Mouse (Mus musculus) kidney, postnatal 0 days (tissue): ENCODE results near the gene A630095N17Rik. TPM values are rescaled to one million over a fixed set of nuclear protein-coding genes. Genes with fewer than 3 reads are reported as not detected.

ENCODE experiments used
- ATAC-seq: fragments of 200-750 bp; cut with Nextera tagmentation; replicated peaks from 2 replicates; pipeline ENCODE4 v1.8.0; 2017; ENCODE audit warnings: low read depth, moderate number of reproducible peaks, moderate TSS enrichment, moderate library complexity; ENCODE audit not compliant: low FRiP score
- DNase-seq: peaks from one replicate; pipeline ENCODE4 v3.0.0-alpha.2; 2016; ENCODE audit warnings: low spot score
- H3K27ac ChIP-seq: fragments of 300-500 bp; sonication (generic); 2 replicates; pipeline ENCODE4 v1.5.1; 2014; ENCODE audit warnings: mild to moderate bottlenecking
- H3K27me3 ChIP-seq: fragments of 300-500 bp; sonication (generic); 2 replicates; pipeline ENCODE4 v1.6.1; 2014; ENCODE audit warnings: low read length, mixed read lengths; ENCODE audit not compliant: insufficient read depth
- H3K36me3 ChIP-seq: fragments of 300-500 bp; sonication (generic); 2 replicates; pipeline ENCODE4 v1.6.1; 2014; ENCODE audit warnings: low read length, mixed read lengths; ENCODE audit not compliant: insufficient read depth
- H3K4me1 ChIP-seq: fragments of 300-500 bp; sonication (generic); replicated peaks from 2 replicates; pipeline ENCODE4 v1.6.1; 2014; ENCODE audit warnings: antibody characterized with exemption, low read length, mixed read lengths; ENCODE audit not compliant: insufficient read depth
- H3K4me2 ChIP-seq: fragments of 300-500 bp; sonication (generic); 2 replicates; pipeline ENCODE4 v1.6.1; 2014; ENCODE audit warnings: mild to moderate bottlenecking, low read length, moderate library complexity, mixed read lengths
- H3K4me3 ChIP-seq: fragments of 300-500 bp; sonication (generic); replicated peaks from 2 replicates; pipeline ENCODE4 v1.5.1; 2014; ENCODE audit warnings: low read depth, low read length
- H3K9ac ChIP-seq: fragments of 300-500 bp; sonication (generic); 2 replicates; pipeline ENCODE4 v1.6.1; 2014; ENCODE audit warnings: low read depth, low read length
- H3K9me3 ChIP-seq: fragments of 300-500 bp; sonication (generic); replicated peaks from 2 replicates; pipeline ENCODE4 v1.6.1; 2016; ENCODE audit warnings: low read length, inconsistent platforms, mixed read lengths
- CTCF ChIP-seq: IDR thresholded peaks from 2 replicates; pipeline ENCODE4 v1.5.1; 2016; ENCODE audit warnings: antibody characterized with exemption, low read depth, mild to moderate bottlenecking, moderate library complexity
- WGBS: fragments of 180-500 bp; shearing (Covaris S2); extraction: QIAGEN DNeasy Blood & Tissue Kit; methylation state at CpG from one replicate; pipeline ENCODE4 v1.1.7; 2014; 5-methylcytosine and 5-hydroxymethylcytosine counted together
- polyA plus RNA-seq: library from polyadenylated mRNA; unstranded; fragments of >200 nt; fragmentation: Nextera tagmentation; extraction: Ambion mirVana; gene quantifications from 2 replicates; pipeline ENCODE4 v1.2.1, GENCODE M21; 2015

Gene A630095N17Rik
- polyA plus RNA-seq, 1 experiment from 2014 or later, result 0.18 TPM

DNA sequence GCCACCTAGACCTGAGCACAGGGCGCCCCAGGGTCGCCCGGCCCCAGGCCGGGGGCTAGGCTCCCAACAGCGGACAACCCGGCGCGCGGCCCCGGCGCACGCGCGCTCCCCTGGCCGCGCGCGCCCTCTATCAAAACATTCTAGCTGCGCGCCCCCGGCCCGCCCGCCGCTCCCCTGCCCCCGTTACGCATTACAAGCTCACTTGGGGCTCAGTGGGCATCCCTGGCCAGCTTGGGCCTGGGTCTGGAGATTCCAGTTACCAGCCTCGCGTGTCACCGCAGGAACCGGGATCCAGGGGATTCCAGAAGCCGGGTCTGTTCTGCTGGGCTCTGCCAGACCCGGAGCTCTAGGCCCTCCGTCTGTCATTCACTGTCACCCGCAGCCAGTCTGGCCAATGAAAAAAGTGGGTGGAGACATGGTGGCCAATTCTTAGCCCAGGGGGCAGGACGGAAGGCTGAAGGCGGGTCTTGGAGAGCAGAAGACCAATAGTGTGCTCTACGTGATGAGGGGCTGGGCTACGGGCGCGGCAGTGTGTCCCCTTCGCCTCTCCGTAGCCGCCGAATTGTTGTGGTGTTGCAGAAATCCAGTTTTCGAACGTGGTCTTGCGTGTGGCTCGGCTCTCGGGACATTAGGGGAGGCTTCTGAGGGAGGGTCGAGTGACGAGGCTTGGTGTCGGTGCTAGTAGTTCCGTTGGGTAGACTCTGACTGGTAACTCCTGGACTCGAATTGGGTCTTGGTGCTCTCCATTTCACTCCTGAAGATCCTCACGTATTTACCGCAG lies 40.1 kb downstream of the A630095N17Rik start, which contains the start of the genes Ankzf1 and Atg9a:
TSS of gene Ankzf1 (plus strand) at position 530 of the 781 bp plus-strand sequence.
TSS of gene Atg9a (minus strand) at position 575 of the 781 bp plus-strand sequence.
- Histone ChIP-seq H3K27me3 (no peaks in the 10 kb centered on the region), H3K4me1 (peaks cover 13% of the 10 kb centered on the region), H3K9me3 (no peaks in the 10 kb centered on the region), H3K27ac (peak within 1 kb of the TSS; percentile 93), H3K4me2 (peak within 1 kb of the TSS; percentile 94), H3K4me3 (peak within 1 kb of the TSS; percentile 92), H3K9ac (peak within 1 kb of the TSS; percentile 89), H3K36me3 (peaks cover 20% of the 10 kb centered on the region)
- ATAC-seq (peak; percentile 99), DNase-seq (peak; percentile 100)
- TF ChIP-seq CTCF, result peak; percentile 37; the same call in 1 of the 2 replicates
- under 1% methylated on average over 54 of the region's 56 CpGs for WGBS

GRCm38 (mm10) chr1:75191258-75191621 lies 40.7 kb downstream of the A630095N17Rik start:
- Histone ChIP-seq H3K27ac (peak overlapping the region; percentile 90), H3K27me3 (no peaks in the 10 kb centered on the region), H3K4me3 (peak overlapping the region; percentile 92), H3K9me3 (no peaks in the 10 kb centered on the region), H3K9ac (peak overlapping the region; percentile 89), H3K36me3 (peaks cover 21% of the 10 kb centered on the region), H3K4me1 (peaks cover 13% of the 10 kb centered on the region), H3K4me2 (peak overlapping the region; percentile 94)
- no peak for DNase-seq
- WGBS, result 45% methylated on average over 5 of the region's 5 CpGs
- ATAC-seq, result no peak
- no peak for TF ChIP-seq CTCF

DNA sequence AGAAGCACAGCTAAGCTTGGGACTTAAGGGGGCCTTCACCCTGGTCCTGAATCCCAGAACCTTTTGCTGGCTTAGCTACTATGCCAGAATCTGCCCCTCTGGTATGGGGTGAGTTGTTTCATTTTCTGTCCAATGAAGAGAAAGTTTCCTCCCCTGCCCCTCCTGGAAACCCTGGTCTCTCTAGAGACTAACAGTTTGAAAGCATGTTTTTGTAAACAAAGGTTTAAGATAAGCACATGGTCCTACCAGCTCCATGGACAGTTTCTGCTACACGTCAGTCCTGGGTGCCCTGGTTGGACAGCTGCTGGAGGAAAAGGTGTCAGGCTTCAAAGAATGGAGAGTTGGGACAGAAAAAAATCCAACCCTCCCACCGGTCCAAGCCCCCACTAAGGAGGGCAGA lies 41.3 kb downstream of the A630095N17Rik start:
- Histone ChIP-seq H3K9me3 (no peaks in the 10 kb centered on the region), H3K36me3 (peaks cover 21% of the 10 kb centered on the region), H3K27ac (no peak overlapping the region), H3K9ac (peak overlapping the region; percentile 89; the same call in 1 of the 2 replicates), H3K4me2 (peak overlapping the region; percentile 94), H3K4me3 (no peak overlapping the region), H3K4me1 (peaks cover 13% of the 10 kb centered on the region), H3K27me3 (no peaks in the 10 kb centered on the region)
- ATAC-seq (no peak), DNase-seq (no peak)
- 56% methylated on average over 2 of the region's 2 CpGs for WGBS
- TF ChIP-seq CTCF, result no peak

DNA sequence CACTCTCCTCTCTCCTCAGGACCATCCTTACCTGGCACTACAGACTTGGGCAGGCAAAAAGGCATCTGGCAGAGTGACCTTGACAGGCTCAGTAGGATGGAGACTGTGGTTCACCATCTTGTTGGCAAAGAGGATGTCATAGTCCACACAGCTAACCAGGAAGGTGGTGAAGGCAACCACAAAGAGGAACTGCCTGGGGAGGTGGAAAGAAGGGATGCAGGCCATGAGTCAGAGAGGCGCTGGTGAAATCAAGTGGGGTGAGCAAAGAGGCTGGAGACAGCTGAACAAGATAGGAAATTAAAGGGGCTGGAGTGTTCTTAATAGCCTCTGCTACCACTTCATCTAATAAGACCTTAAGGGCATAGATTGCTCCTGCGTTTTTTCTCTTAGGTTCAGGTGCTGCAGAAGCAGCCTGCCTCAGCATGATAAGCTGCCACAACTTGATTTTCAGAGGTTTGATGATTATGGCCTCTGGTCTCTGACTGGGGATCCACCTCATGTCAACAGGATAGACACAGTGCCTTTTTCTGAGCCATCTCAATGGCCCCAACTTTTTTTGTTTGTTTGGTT lies 43.9 kb downstream of the A630095N17Rik start:
- WGBS, result 90% methylated on average over 2 of the region's 2 CpGs
- H3K36me3 ChIP-seq, result peaks cover 42% of the 10 kb centered on the region
- no peak overlapping the region for H3K9ac ChIP-seq
- no peak for TF ChIP-seq CTCF
- ATAC-seq (no peak), DNase-seq (no peak)
- no peaks in the 10 kb centered on the region for H3K9me3 ChIP-seq
- no peak overlapping the region for H3K4me3 ChIP-seq
- H3K4me1 ChIP-seq, result peaks cover 8% of the 10 kb centered on the region
- no peaks in the 10 kb centered on the region for H3K27me3 ChIP-seq
- H3K27ac ChIP-seq, result no peak overlapping the region
- H3K4me2 ChIP-seq, result no peak overlapping the region

DNA sequence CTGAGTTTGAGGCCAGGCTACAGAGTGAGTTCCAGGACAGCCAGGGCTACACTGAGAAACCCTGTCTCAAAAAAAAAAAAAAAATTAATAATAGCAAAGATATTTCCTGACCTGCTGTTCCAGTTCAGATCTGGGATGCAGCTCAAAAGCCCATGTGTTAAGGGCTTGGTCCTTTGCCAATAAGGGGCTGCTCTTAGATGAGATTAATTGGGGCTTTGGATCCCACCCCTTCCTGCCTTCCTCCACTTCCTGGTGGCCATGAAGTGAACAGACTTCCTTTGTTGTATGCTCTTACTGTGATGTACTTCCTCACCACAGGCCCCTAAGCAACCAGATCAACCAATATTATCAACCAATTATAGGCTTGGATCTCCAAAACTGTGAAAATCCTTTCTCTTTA lies 44.8 kb downstream of the A630095N17Rik start:
- no peak overlapping the region for H3K27ac ChIP-seq
- H3K4me3 ChIP-seq, result no peak overlapping the region
- ATAC-seq, result no peak
- H3K27me3 ChIP-seq, result no peaks in the 10 kb centered on the region
- no peak overlapping the region for H3K9ac ChIP-seq
- no peaks in the 10 kb centered on the region for H3K9me3 ChIP-seq
- peaks cover 50% of the 10 kb centered on the region for H3K36me3 ChIP-seq
- peaks cover 8% of the 10 kb centered on the region; the same call in 1 of the 2 replicates for H3K4me1 ChIP-seq
- peak; percentile 36 for DNase-seq
- TF ChIP-seq CTCF, result no peak
- no peak overlapping the region for H3K4me2 ChIP-seq

DNA sequence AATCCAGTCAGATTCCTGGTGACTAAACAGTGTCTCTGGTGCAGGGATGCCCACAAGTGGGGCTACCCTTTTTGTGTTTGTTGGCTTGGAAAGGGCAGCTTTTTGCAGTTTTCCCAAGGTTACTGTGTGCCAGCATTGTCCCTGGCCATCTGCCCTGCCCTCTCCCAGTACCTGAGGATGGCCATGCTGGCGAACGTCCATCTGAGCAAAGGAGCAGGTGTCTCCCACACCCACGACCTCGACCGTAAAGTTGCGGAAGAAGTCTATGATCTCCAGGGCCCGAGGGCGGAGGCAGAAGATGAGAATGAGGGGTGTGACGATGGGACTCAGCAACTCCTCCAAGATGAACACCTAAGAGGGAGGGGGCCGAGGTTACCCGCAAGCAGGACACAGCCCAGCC lies 46.4 kb downstream of the A630095N17Rik start:
- no peak for DNase-seq
- Histone ChIP-seq H3K27ac (no peak overlapping the region), H3K4me2 (no peak overlapping the region), H3K4me3 (no peak overlapping the region), H3K9ac (no peak overlapping the region), H3K36me3 (peaks cover 50% of the 10 kb centered on the region), H3K9me3 (no peaks in the 10 kb centered on the region), H3K4me1 (no peaks in the 10 kb centered on the region), H3K27me3 (no peaks in the 10 kb centered on the region)
- no peak for TF ChIP-seq CTCF
- 89% methylated on average over 11 of the region's 11 CpGs for WGBS
- no peak for ATAC-seq
